Mouse (Mus musculus) frontal cortex, adult 2 months (tissue): ENCODE measurements around the gene Klhl29. TPM values are rescaled to one million over a fixed set of nuclear protein-coding genes. Genes with fewer than 3 reads are reported as not detected.

ENCODE experiments used
- DNase-seq, 2 experiments: peaks; one replicate each; pipeline ENCODE4 v3.0.0; 2022; ENCODE audit warnings: low spot score in 1 of 2; ENCODE audit errors: extremely low spot score in 1 of 2
- polyA plus RNA-seq: library from polyadenylated mRNA; depleted of rRNA; stranded (reverse); fragments of >200 nt; gene quantifications from 2 replicates; pipeline ENCODE4 v1.2.3, GENCODE M21; 2012

Klhl29 gene
- polyA plus RNA-seq, 1 experiment: 31.4 TPM

- DNase-seq: peak; percentile 83 to 96
Measured at GRCm38 (mm10) chr12:5142776-5143175, 232.7 kb downstream of the Klhl29 start.

DNA sequence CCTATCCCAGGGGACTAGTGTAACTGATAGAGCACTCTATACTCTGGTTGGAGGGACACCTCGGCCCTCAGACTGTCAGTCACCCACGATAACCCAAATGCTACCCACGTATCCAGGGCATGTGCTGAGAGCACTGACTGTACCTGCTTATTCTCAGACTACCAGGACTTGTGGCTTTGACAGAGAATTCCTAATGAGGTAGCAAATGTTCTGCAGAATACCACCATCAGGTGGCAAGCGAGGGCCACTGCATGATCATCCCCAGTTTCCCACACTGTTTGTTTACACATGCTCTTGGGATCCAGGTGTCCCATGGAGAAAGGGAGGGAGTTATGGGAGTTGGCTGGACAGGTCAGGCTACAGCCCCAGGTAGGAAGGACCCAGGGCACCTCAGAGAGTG is 234.4 kb downstream of the Klhl29 start:
- DNase-seq: no peak

- DNase-seq: no peak
Measured at GRCm38 (mm10) chr12:5139302-5139701, 236.2 kb downstream of the Klhl29 start.

DNA sequence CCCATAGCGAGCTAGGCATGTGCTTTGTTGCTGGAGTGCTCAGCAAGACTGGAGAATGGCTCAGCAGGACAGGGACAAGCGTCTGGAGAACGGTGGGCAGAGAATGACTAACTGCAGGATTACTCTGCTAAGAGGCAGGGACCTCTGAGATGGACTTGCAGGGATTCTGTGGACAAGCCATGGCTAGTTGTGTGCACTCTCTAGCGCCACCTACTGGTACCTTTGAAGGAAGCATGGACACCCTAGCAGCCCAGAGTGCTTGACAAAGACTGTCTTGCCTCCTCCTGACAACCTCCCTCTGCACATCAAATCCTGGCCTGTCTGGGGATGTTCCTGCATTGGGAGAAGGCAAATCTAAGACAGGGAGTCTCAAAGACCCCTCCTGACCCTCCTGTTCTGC is 239.2 kb downstream of the Klhl29 start:
- DNase-seq: peak in 1 of 2 experiments; percentile 83

GRCm38 (mm10) chr12:5129190-5129589 is 246.3 kb downstream of the Klhl29 start:
- no peak for DNase-seq

GRCm38 (mm10) chr12:5125907-5126306 is 249.6 kb downstream of the Klhl29 start:
- DNase-seq: peak; percentile 74 to 76

GRCm38 (mm10) chr12:5122972-5123371 is 252.5 kb downstream of the Klhl29 start:
- peak; percentile 59 to 73 for DNase-seq

DNA sequence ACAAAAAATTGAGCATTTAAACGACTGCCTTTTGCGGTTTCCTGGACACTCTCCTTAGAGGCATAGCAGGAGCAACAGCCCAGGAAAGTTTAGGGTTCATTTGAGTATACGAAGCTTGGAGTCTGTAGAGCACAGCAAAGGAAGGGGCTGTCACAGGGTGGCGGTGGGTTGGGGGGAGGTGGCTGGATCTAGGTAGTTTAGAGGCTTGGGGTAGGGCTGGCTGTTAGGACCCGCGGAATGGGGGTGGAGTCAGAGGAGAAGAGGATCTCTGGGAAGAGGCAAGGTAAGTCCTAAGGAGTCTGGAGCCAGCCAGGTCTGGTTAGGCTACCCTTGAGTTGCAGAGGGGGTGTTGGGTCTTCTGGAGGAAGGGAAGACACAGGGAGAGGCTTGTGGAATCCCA is 255.2 kb downstream of the Klhl29 start:
- no peak for DNase-seq

GRCm38 (mm10) chr12:5119726-5120125 is 255.8 kb downstream of the Klhl29 start:
- peak; percentile 93 to 97 for DNase-seq

DNA sequence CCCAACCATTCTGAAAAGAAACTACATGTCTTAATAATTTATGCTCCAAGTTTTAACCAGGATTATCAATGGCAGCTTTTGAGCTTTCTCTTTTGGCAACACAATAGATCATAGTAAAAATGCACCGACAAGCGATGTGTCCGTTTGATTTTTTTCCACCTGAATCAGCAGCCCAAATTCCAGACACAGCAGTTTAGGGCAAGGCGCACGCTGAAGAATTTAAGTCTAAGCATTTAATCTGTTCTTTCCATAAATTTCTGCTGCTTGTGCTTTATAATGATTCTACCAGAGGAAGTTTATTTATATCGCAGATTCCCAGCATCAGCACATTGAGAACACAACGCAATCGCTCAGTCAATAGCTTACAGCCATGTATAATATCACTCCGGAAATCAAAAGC is 256.2 kb downstream of the Klhl29 start:
- DNase-seq: peak in 1 of 2 experiments; percentile 38

- DNase-seq: no peak
Measured at GRCm38 (mm10) chr12:5116605-5117004, 258.9 kb downstream of the Klhl29 start.

GRCm38 (mm10) chr12:5114631-5115030 is 260.9 kb downstream of the Klhl29 start:
- DNase-seq: peak in 1 of 2 experiments; percentile 51

GRCm38 (mm10) chr12:5111343-5111742 is 264.1 kb downstream of the Klhl29 start:
- no peak for DNase-seq

GRCm38 (mm10) chr12:5108613-5109012 is 266.9 kb downstream of the Klhl29 start:
- DNase-seq: no peak

DNA sequence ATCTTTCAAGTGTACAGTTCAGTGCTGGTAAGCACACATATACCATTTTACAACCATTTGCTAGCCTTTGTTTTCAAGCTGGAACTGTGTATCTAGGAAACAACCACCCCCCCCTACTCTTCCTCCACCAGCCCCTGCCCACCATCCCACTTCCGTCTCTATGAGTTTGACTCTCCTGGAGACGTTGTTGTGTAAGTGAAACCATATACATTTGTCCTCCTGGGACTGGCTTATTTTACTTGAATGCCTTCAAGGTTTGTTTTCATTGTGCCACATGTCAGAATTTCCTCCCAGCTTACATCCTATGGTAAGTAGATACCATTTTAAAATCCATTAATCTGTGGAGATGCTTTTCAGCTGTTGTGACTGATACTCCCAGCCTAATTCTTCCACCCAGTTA is 267.7 kb downstream of the Klhl29 start:
- DNase-seq: no peak

DNA sequence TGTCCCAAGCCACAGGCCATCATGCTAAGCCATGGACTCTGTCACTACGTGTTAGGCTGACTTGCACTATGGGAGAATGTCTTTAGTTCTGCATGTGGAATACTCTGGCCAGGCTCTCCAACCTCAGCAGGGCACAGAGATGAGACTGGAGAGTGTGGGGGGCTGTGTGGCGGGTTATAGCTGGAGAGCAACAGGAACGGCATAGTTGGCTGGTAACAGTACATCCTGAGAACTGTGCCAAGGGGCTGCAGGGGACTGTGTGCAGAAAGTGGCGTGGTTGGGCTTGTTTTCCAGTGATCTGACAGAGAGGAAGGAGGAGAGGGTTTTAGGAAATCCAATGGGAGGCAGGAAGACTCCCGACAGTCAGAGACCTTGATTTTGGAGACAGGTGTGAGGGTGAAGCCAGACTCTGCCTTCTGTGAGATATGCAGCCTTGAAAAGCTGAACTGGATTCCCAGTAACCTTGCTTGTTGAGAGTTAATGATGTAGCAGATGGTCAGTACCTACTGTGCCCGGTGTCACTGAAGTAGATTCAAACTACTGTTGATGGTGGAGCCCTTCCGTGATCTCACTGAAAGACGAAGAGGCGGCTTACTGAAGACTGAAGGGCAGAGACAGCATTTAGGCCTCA is 270.9 kb downstream of the Klhl29 start:
- no peak for DNase-seq

DNA sequence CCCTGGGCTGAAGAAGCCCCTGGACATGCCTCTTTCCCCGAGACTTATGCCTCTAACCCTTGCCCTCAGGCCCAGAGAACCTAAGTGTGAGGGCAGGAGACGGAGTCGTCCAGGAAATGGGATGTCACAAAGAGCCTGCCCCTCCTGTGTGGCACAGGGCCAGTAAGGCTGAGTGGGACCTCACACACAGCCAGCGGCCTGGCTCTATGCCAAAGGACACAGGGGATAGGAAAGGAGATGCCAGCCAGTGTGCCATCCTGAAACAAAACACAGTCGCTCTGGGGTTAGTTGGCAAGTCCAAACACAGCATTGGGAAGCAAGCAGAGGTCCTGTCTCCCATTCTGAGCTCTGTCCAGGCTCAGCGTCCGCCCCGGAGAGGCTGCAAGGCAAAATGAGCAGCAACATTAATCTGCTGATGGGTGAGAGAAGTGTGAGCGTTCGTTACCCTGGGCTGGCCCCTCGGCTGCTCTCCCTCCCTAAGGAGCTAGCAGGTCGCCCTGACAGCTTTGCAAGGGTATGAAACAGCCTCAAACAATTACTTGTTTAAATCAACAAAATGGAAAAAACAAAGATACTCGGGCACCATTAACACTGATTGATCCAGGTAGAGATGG is 274.0 kb downstream of the Klhl29 start:
- DNase-seq: no peak

DNA sequence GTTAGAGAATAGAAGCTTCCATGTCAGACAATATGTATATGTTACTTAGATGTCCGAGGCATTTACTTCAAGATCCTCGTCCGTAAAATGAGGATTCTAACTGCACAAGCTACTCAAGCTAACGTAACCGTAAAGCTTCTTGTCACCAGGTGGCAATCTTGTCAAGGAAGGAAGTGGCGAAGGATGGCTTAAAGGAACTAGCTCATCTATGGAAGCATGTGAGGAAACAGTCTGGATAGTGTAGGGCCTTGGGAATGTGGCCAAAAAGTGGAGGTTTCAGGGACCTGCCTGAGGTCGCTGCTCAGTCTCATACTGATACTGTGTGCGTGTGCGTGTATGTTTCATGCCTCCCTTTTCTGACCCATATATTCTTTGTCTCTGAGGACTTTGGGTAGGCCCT is 275.9 kb downstream of the Klhl29 start:
- peak in 1 of 2 experiments; percentile 56 for DNase-seq

DNA sequence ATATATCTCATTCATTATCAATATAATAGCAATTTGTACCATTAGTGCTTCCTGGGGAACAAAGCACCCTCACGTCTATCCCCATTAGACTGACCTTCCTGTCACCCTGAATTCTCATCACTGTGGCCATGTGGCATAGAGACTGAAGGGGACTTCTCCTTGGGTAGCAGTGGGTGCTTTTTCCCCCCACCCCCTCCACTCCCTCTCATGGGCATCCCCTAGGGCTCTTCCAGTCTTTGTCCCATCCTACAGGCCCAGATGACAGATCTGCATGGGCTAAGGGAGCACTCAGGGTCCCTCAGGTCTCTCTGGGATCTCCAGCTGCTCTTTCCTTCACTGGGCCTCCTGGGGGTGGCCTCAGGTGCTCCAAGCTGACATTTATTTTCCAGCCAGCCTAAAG is 286.8 kb downstream of the Klhl29 start:
- no peak for DNase-seq

DNA sequence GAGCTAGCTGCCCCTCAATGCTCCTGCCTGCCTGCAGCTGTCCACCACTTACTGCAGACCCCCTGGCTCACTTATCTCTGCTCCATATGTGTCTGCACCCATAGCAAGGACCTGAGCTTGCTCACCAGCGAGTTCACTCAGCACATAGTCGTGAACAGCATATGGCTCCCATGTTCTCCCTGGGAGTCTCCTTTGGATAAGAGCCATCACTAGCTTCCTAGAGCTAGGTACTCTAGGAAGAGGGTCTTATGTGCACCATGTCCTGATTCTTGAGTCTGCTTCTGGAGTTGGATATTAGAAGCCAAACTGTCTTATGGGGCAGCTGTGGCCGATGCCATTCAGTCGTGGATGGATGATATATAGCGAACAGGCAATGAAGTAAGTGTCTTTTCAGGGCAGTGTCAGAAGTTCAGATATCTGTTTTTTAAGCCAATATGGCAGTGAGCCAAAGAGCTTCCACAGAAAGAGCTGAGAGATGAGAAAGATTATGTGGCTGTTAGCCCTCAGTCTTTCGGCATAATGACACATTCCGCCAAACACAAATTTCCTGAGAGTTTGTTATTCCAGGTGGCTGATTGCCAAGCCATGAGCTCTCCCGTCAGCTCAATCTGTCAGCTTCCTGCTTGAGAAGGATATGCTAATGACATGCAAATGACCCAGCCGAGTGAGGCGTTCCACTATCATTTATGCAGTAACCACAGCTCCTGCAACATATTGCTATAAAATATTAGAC is 287.5 kb downstream of the Klhl29 start:
- DNase-seq: peak; percentile 35 to 74

GRCm38 (mm10) chr12:5084714-5085113 is 290.8 kb downstream of the Klhl29 start:
- DNase-seq: no peak

DNA sequence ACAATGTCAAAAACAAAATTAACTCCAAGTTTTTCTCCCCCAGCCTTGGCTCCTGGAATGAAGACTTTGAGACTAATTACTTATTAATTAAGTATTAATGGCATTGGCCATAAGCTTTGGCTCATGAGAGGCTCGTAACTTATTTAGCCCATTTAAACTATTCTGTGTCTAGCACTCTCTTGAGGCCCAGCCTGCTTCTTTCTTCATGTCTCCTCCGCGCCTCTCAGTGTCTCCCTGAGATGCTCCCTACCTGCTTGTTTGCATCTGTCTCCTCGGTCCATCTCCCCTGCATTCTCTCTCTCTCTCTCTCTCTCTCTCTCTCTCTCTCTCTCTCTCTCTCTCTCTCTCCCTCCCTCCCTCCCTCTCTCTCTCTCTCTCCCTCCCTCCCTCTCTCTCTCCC is 294.0 kb downstream of the Klhl29 start:
- DNase-seq: no peak
